Mouse (Mus musculus) urinary bladder, postnatal 14 days (tissue): ENCODE measurements around the gene Ech1.

ENCODE experiments used
- DNase-seq: peaks from one replicate; pipeline ENCODE4 v3.0.0; 2021; ENCODE audit warnings: low spot score

Ech1 gene

GRCm38 (mm10) chr7:28820358-28821260 lies 4.4 kb upstream of the Ech1 start:
- peak; percentile 74 for DNase-seq

- peak; percentile 56 for DNase-seq
Observed at GRCm38 (mm10) chr7:28821261-28821831, 3.7 kb upstream of the Ech1 start.

- no peak for DNase-seq
Observed at GRCm38 (mm10) chr7:28822556-28822955, 2.5 kb upstream of the Ech1 start.

- DNase-seq: no peak
Observed at GRCm38 (mm10) chr7:28822993-28823903, 1.8 kb upstream of the Ech1 start.

- DNase-seq: no peak
Observed at GRCm38 (mm10) chr7:28823932-28824331, 1.1 kb upstream of the Ech1 start.

- no peak for DNase-seq
Observed at GRCm38 (mm10) chr7:28825686-28826401, 827 bp downstream of the Ech1 start.

GRCm38 (mm10) chr7:28826402-28826772 lies 1.4 kb downstream of the Ech1 start:
- no peak for DNase-seq

GRCm38 (mm10) chr7:28827338-28827737 lies 2.3 kb downstream of the Ech1 start:
- no peak for DNase-seq

- DNase-seq: no peak
Observed at GRCm38 (mm10) chr7:28829821-28830220, 4.8 kb downstream of the Ech1 start.

- peak; percentile 1 for DNase-seq
Observed at GRCm38 (mm10) chr7:28830981-28831380, 6.0 kb downstream of the Ech1 start.

GRCm38 (mm10) chr7:28831411-28832125 lies 6.6 kb downstream of the Ech1 start:
- no peak for DNase-seq

- DNase-seq: no peak
Observed at GRCm38 (mm10) chr7:28832137-28832536, 7.1 kb downstream of the Ech1 start.

- no peak for DNase-seq
Observed at GRCm38 (mm10) chr7:28833723-28834347, 8.8 kb downstream of the Ech1 start, which contains the start of gene Lgals4. Gene Lgals4, plus strand, starts transcription at chr7:28833854.

- DNase-seq: no peak
Observed at GRCm38 (mm10) chr7:28836936-28837335, 11.9 kb downstream of the Ech1 start.

- peak; percentile 71 for DNase-seq
Observed at GRCm38 (mm10) chr7:28838331-28838730, 13.3 kb downstream of the Ech1 start.

GRCm38 (mm10) chr7:28847273-28847672 lies 22.3 kb downstream of the Ech1 start:
- DNase-seq: no peak

- DNase-seq: peak; percentile 74
Observed at GRCm38 (mm10) chr7:28849700-28850236, 24.8 kb downstream of the Ech1 start.

GRCm38 (mm10) chr7:28850642-28851041 lies 25.6 kb downstream of the Ech1 start:
- DNase-seq: no peak

GRCm38 (mm10) chr7:28859953-28860352 lies 34.9 kb downstream of the Ech1 start:
- DNase-seq: no peak

GRCm38 (mm10) chr7:28860898-28861297 lies 35.9 kb downstream of the Ech1 start:
- DNase-seq: no peak
